Mouse (Mus musculus) heart, embryonic 12.5 days (tissue): ENCODE measurements around the gene Npas1. TPM values are rescaled to one million over a fixed set of nuclear protein-coding genes. Genes with fewer than 3 reads are reported as not detected.
A peak's percentile ranks its signal among the peaks of the same experiment; 100 is the strongest.

ENCODE experiments used
- ATAC-seq: fragments of 200-750 bp; cut with Nextera tagmentation; 2 replicates; pipeline ENCODE4 v1.8.0; 2017; ENCODE audit warnings: moderate TSS enrichment, moderate library complexity; ENCODE audit not compliant: insufficient number of reproducible peaks, low FRiP score
- H3K27ac ChIP-seq: fragments of 300-500 bp; sonication (generic); 2 replicates; pipeline ENCODE4 v1.5.1; 2016; ENCODE audit warnings: mild to moderate bottlenecking, moderate library complexity; ENCODE audit not compliant: poor library complexity, severe bottlenecking
- H3K27me3 ChIP-seq: fragments of 300-500 bp; sonication (generic); replicated peaks from 2 replicates; pipeline ENCODE4 v1.6.1; 2016; ENCODE audit warnings: mild to moderate bottlenecking, moderate library complexity
- H3K36me3 ChIP-seq: fragments of 300-500 bp; sonication (generic); 2 replicates; pipeline ENCODE4 v1.6.1; 2016; ENCODE audit warnings: mild to moderate bottlenecking, moderate library complexity
- H3K4me1 ChIP-seq: fragments of 300-500 bp; sonication (generic); replicated peaks from 2 replicates; pipeline ENCODE4 v1.6.1; 2016; ENCODE audit warnings: mild to moderate bottlenecking
- H3K4me2 ChIP-seq: fragments of 300-500 bp; sonication (generic); 2 replicates; pipeline ENCODE4 v1.6.1; 2016; ENCODE audit warnings: mild to moderate bottlenecking, moderate library complexity
- H3K4me3 ChIP-seq: fragments of 300-500 bp; sonication (generic); 2 replicates; pipeline ENCODE4 v1.5.1; 2016; ENCODE audit warnings: mild to moderate bottlenecking
- H3K9ac ChIP-seq: fragments of 300-500 bp; sonication (generic); 2 replicates; pipeline ENCODE4 v1.6.1; 2016; ENCODE audit warnings: mild to moderate bottlenecking, moderate library complexity
- H3K9me3 ChIP-seq: fragments of 300-500 bp; sonication (generic); replicated peaks from 2 replicates; pipeline ENCODE4 v1.6.1; 2016; ENCODE audit warnings: mild to moderate bottlenecking, moderate library complexity
- WGBS: fragments of 180-500 bp; shearing (Covaris S2); methylation state at CpG from one replicate; pipeline ENCODE4 v1.1.7; 2016; 5-methylcytosine and 5-hydroxymethylcytosine counted together
- polyA plus RNA-seq: library from polyadenylated mRNA; unstranded; fragments of >200 nt; fragmentation: Nextera tagmentation; extraction: Ambion mirVana; gene quantifications from 2 replicates; pipeline ENCODE4 v1.2.1, GENCODE M21; 2016

The Npas1 gene
- polyA plus RNA-seq, 1 experiment from 2014 or later: 0.31 TPM

- Histone ChIP-seq H3K27ac (no peak overlapping the region), H3K9ac (no peak overlapping the region), H3K4me3 (no peak overlapping the region), H3K9me3 (no peaks in the 10 kb centered on the region), H3K27me3 (no peaks in the 10 kb centered on the region), H3K36me3 (peaks cover 48% of the 10 kb centered on the region), H3K4me2 (no peak overlapping the region), H3K4me1 (no peaks in the 10 kb centered on the region)
- 72% methylated on average over 3 of the region's 3 CpGs for WGBS
- ATAC-seq: no peak
Observed at GRCm38 (mm10) chr7:16496260-16496659, 18.7 kb upstream of the Npas1 start.

- H3K9me3 ChIP-seq: no peaks in the 10 kb centered on the region
- 34% methylated on average over 2 of the region's 2 CpGs for WGBS
- H3K36me3 ChIP-seq: peaks cover 34% of the 10 kb centered on the region
- H3K27ac ChIP-seq: no peak overlapping the region
- no peak for ATAC-seq
- no peak overlapping the region for H3K4me3 ChIP-seq
- H3K4me2 ChIP-seq: no peak overlapping the region
- no peaks in the 10 kb centered on the region for H3K4me1 ChIP-seq
- no peaks in the 10 kb centered on the region; the same call in 1 of the 2 replicates for H3K27me3 ChIP-seq
- H3K9ac ChIP-seq: no peak overlapping the region
Observed at GRCm38 (mm10) chr7:16493361-16493760, 15.8 kb upstream of the Npas1 start.

GRCm38 (mm10) chr7:16492211-16492610 is 14.7 kb upstream of the Npas1 start:
- Histone ChIP-seq H3K9ac (no peak overlapping the region), H3K9me3 (no peaks in the 10 kb centered on the region), H3K4me2 (no peak overlapping the region), H3K4me1 (no peaks in the 10 kb centered on the region), H3K27me3 (no peaks in the 10 kb centered on the region; the same call in 1 of the 2 replicates), H3K27ac (no peak overlapping the region), H3K36me3 (peaks cover 23% of the 10 kb centered on the region), H3K4me3 (no peak overlapping the region)
- WGBS: 60% methylated on average over 3 of the region's 3 CpGs
- no peak for ATAC-seq

GRCm38 (mm10) chr7:16491759-16492158 is 14.2 kb upstream of the Npas1 start:
- Histone ChIP-seq H3K9ac (no peak overlapping the region), H3K9me3 (no peaks in the 10 kb centered on the region), H3K36me3 (peaks cover 18% of the 10 kb centered on the region), H3K4me1 (no peaks in the 10 kb centered on the region), H3K27ac (no peak overlapping the region), H3K4me2 (no peak overlapping the region), H3K4me3 (no peak overlapping the region), H3K27me3 (no peaks in the 10 kb centered on the region; the same call in 1 of the 2 replicates)
- 36% methylated on average over 3 of the region's 3 CpGs for WGBS
- no peak for ATAC-seq

GRCm38 (mm10) chr7:16489948-16490347 is 12.4 kb upstream of the Npas1 start:
- no peaks in the 10 kb centered on the region for H3K4me1 ChIP-seq
- H3K36me3 ChIP-seq: peaks cover under 1% of the 10 kb centered on the region; the same call in 1 of the 2 replicates
- no peak overlapping the region for H3K4me2 ChIP-seq
- H3K9ac ChIP-seq: no peak overlapping the region
- no peaks in the 10 kb centered on the region for H3K9me3 ChIP-seq
- 80% methylated on average over 9 of the region's 9 CpGs for WGBS
- H3K4me3 ChIP-seq: no peak overlapping the region
- ATAC-seq: no peak
- H3K27me3 ChIP-seq: no peaks in the 10 kb centered on the region; the same call in none of the 2 replicates
- H3K27ac ChIP-seq: no peak overlapping the region

- Histone ChIP-seq H3K4me3 (no peak overlapping the region), H3K4me2 (no peak overlapping the region), H3K4me1 (no peaks in the 10 kb centered on the region), H3K27me3 (no peaks in the 10 kb centered on the region; the same call in none of the 2 replicates), H3K36me3 (no peaks in the 10 kb centered on the region), H3K9ac (no peak overlapping the region), H3K9me3 (no peaks in the 10 kb centered on the region), H3K27ac (no peak overlapping the region)
- ATAC-seq: no peak
Observed at GRCm38 (mm10) chr7:16488816-16489215, 11.3 kb upstream of the Npas1 start.

GRCm38 (mm10) chr7:16476600-16476989 is 933 bp downstream of the Npas1 start:
- ATAC-seq: no peak
- peak overlapping the region; percentile 66 for H3K4me2 ChIP-seq
- H3K27me3 ChIP-seq: peaks cover 79% of the 10 kb centered on the region
- 0 out of 2 replicates have a peak, but pooled peaks cover 3% of the 10 kb centered on the region for H3K9me3 ChIP-seq
- H3K4me1 ChIP-seq: peaks cover 20% of the 10 kb centered on the region
- H3K27ac ChIP-seq: no peak overlapping the region
- no peak overlapping the region for H3K9ac ChIP-seq
- 2% methylated on average over 34 of the region's 34 CpGs for WGBS
- H3K36me3 ChIP-seq: no peaks in the 10 kb centered on the region
- peak overlapping the region; percentile 45 for H3K4me3 ChIP-seq

- peak; percentile 24; the same call in 1 of the 2 replicates for ATAC-seq
- Histone ChIP-seq H3K36me3 (no peaks in the 10 kb centered on the region), H3K4me3 (peak overlapping the region; percentile 45), H3K9me3 (0 out of 2 replicates have a peak, but pooled peaks cover 3% of the 10 kb centered on the region), H3K27me3 (peaks cover 85% of the 10 kb centered on the region), H3K9ac (no peak overlapping the region), H3K4me2 (peak overlapping the region; percentile 66), H3K4me1 (peaks cover 20% of the 10 kb centered on the region), H3K27ac (no peak overlapping the region)
- under 1% methylated on average over 56 of the region's 59 CpGs for WGBS
Observed at GRCm38 (mm10) chr7:16475764-16476599, 1.5 kb downstream of the Npas1 start.

GRCm38 (mm10) chr7:16475321-16475720 is 2.2 kb downstream of the Npas1 start:
- no peak overlapping the region for H3K9ac ChIP-seq
- H3K27ac ChIP-seq: no peak overlapping the region
- peaks cover 20% of the 10 kb centered on the region for H3K4me1 ChIP-seq
- peak overlapping the region; percentile 66 for H3K4me2 ChIP-seq
- no peaks in the 10 kb centered on the region for H3K36me3 ChIP-seq
- ATAC-seq: no peak
- H3K4me3 ChIP-seq: peak overlapping the region; percentile 45
- 0 out of 2 replicates have a peak, but pooled peaks cover 3% of the 10 kb centered on the region for H3K9me3 ChIP-seq
- whole genome bisulfite sequencing: 3% methylated on average over 23 of the region's 23 CpGs
- H3K27me3 ChIP-seq: peaks cover 84% of the 10 kb centered on the region

- WGBS: 4% methylated on average over 33 of the region's 33 CpGs
- Histone ChIP-seq H3K27me3 (peaks cover 85% of the 10 kb centered on the region), H3K36me3 (no peaks in the 10 kb centered on the region), H3K4me2 (peak overlapping the region; percentile 52), H3K4me3 (peak overlapping the region; percentile 20), H3K9me3 (0 out of 2 replicates have a peak, but pooled peaks cover 3% of the 10 kb centered on the region), H3K9ac (no peak overlapping the region), H3K4me1 (peaks cover 20% of the 10 kb centered on the region), H3K27ac (no peak overlapping the region)
- ATAC-seq: no peak
Observed at GRCm38 (mm10) chr7:16474445-16474844, 3.1 kb downstream of the Npas1 start.

GRCm38 (mm10) chr7:16473847-16474246 is 3.7 kb downstream of the Npas1 start:
- WGBS: 62% methylated on average over 8 of the region's 8 CpGs

More at GRCm38 (mm10) chr7:16473847-16474246, 3.7 kb downstream of the Npas1 start:
- Histone ChIP-seq H3K36me3 (no peaks in the 10 kb centered on the region), H3K9me3 (0 out of 2 replicates have a peak, but pooled peaks cover 3% of the 10 kb centered on the region), H3K27ac (no peak overlapping the region), H3K4me1 (peaks cover 20% of the 10 kb centered on the region), H3K27me3 (peaks cover 89% of the 10 kb centered on the region), H3K9ac (no peak overlapping the region), H3K4me3 (no peak overlapping the region), H3K4me2 (no peak overlapping the region)
- no peak for ATAC-seq
